Mouse (Mus musculus) embryonic fibroblast, embryonic 13.5 days (primary cell): ENCODE data around the gene Ptprt.

Source experiments
- CTCF ChIP-seq: IDR thresholded peaks from 2 replicates; pipeline ENCODE4 v1.5.1; 2011; ENCODE audit warnings: mild to moderate bottlenecking, control low read depth, low read length, moderate library complexity, borderline replicate concordance; ENCODE audit not compliant: insufficient read depth
- POLR2A ChIP-seq: IDR thresholded peaks from 2 replicates; pipeline ENCODE4 v1.6.1; 2011; ENCODE audit warnings: low read depth, mild to moderate bottlenecking, control low read depth, low read length, moderate library complexity

- TF ChIP-seq POLR2A (no peak), CTCF (no peak)
These were observed 242.8 kb downstream of the Ptprt start for GRCm38 (mm10) chr2:162418181-162418580.
